ENCODE assay signal across 13 mouse cellular contexts in the genomic region with DNA sequence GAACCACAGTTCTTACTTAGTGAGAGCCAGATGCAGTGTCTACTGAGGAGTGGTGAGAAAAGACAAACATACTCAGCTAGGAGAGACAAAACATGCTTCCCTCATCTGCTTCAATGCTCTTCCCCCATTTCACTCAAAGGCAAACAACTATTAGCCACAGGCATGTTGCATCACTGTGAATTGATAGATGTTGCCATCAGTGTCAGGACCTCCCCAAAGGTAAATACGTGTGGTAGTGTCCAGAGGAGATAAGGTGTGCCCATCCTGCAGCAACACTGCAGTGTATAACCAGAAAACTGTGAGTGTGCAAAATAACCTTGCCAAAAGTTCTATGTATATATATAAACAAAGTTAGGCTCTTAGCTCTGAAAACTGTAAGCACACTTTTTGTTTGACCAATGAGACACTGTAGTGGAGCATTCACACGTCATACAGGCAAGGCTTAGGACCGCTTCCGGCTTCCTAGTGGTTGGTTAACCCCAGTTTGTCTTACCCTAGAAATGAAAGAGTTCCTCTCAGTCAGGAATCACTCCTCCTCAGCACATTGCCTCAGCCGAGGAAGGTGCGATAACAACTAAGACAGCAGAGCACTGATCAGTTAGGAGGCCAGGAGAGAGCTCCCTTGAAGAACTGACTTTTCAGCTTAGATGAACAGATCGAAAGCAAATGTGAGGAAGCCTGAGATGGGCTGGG. TPM values are rescaled to one million over a fixed set of nuclear protein-coding genes. Genes with fewer than 3 reads are reported as not detected.
A peak's percentile ranks its signal among the peaks of the same experiment; 100 is the strongest.
DNase-seq lines count a peak whose midpoint lies in the region; ATAC-seq and TF ChIP-seq lines count a peak whose summit lies in the region.
"Had no signal": no experiment of that assay in that cellular context is flagged by ENCODE, and none has a peak within 500 bp of the region (broad histone marks: within the 10 kb centered on the region; RNA-seq: fewer than 3 reads in every experiment).

No protein-coding gene starts in this region.

- no peaks in the 10 kb centered on the region for H3K9me3 ChIP-seq in limb, embryonic 14.5 days (ENCODE audit: control insufficient read depth, low read length)
- H3K9me3 ChIP-seq in limb, embryonic 10.5 days (replicated peaks) = no peaks in the 10 kb centered on the region
- no peaks in the 10 kb centered on the region for H3K9me3 ChIP-seq in liver, embryonic 15.5 days (replicated peaks)
- no peaks in the 10 kb centered on the region for H3K9me3 ChIP-seq in stomach, embryonic 16.5 days (replicated peaks; ENCODE audit: control insufficient read depth, low read length)
- no peaks in the 10 kb centered on the region for H3K9me3 ChIP-seq in forebrain, embryonic 15.5 days
- no peaks in the 10 kb centered on the region for H3K9me3 ChIP-seq in heart, embryonic 10.5 days
- H3K9me3 ChIP-seq: forebrain, embryonic 12.5 days; hindbrain, embryonic 15.5 days; midbrain, embryonic 12.5 days had no signal

- H3K27ac ChIP-seq in limb, embryonic 14.5 days (replicated peaks; ENCODE audit: low read depth, low read length) = 0 out of 2 replicates have a peak overlapping the region, but pooled peaks have one; percentile 33
- no peak overlapping the region for H3K27ac ChIP-seq in limb, embryonic 10.5 days
- H3K27ac ChIP-seq in liver, embryonic 15.5 days (replicated peaks) = peak overlapping the region; percentile 80
- H3K27ac ChIP-seq in stomach, embryonic 16.5 days (ENCODE audit: low read length) = peak overlapping the region; percentile 12; the same call in 1 of the 2 replicates
- no peak overlapping the region for H3K27ac ChIP-seq in forebrain, embryonic 15.5 days (replicated peaks)
- no peak overlapping the region for H3K27ac ChIP-seq in heart, embryonic 10.5 days
- H3K27ac ChIP-seq: forebrain, embryonic 12.5 days; hindbrain, embryonic 15.5 days; midbrain, embryonic 12.5 days had no signal

- H3K27me3 ChIP-seq in limb, embryonic 14.5 days (ENCODE audit: control insufficient read depth, insufficient read depth, low read length) = no peaks in the 10 kb centered on the region
- H3K27me3 ChIP-seq in limb, embryonic 10.5 days (ENCODE audit: low read depth, poor library complexity, severe bottlenecking) = no peaks in the 10 kb centered on the region
- no peaks in the 10 kb centered on the region for H3K27me3 ChIP-seq in liver, embryonic 15.5 days
- H3K27me3 ChIP-seq in stomach, embryonic 16.5 days (ENCODE audit: control insufficient read depth, insufficient read depth, low read length) = no peaks in the 10 kb centered on the region
- no peaks in the 10 kb centered on the region for H3K27me3 ChIP-seq in forebrain, embryonic 15.5 days
- H3K27me3 ChIP-seq in heart, embryonic 10.5 days (ENCODE audit: insufficient read depth, poor library complexity, severe bottlenecking) = no peaks in the 10 kb centered on the region
- H3K27me3 ChIP-seq: CH12.LX; forebrain, embryonic 12.5 days; hindbrain, embryonic 15.5 days; midbrain, embryonic 12.5 days had no signal

- ATAC-seq in limb, embryonic 14.5 days (ENCODE audit: low FRiP score, low read depth) = no peak
- ATAC-seq in erythroid progenitor cell, adult 5-6 weeks (replicated peaks; ENCODE audit: low FRiP score, poor library complexity, severe bottlenecking) = peak; percentile 78
- peak; percentile 86 for ATAC-seq in liver, embryonic 15.5 days (ENCODE audit: insufficient read depth)
- no peak for ATAC-seq in stomach, embryonic 16.5 days (ENCODE audit: insufficient read depth, low FRiP score)
- no peak for ATAC-seq in forebrain, embryonic 15.5 days (replicated peaks)

- peaks cover 8% of the 10 kb centered on the region for H3K4me1 ChIP-seq in limb, embryonic 14.5 days (ENCODE audit: control insufficient read depth, insufficient read depth, low read length)
- peaks cover 17% of the 10 kb centered on the region for H3K4me1 ChIP-seq in limb, embryonic 10.5 days
- H3K4me1 ChIP-seq in liver, embryonic 15.5 days (replicated peaks) = peaks cover 58% of the 10 kb centered on the region
- H3K4me1 ChIP-seq in stomach, embryonic 16.5 days (ENCODE audit: control insufficient read depth, insufficient read depth, low read length) = peaks cover 23% of the 10 kb centered on the region
- H3K4me1 ChIP-seq in forebrain, embryonic 15.5 days = peaks cover 46% of the 10 kb centered on the region
- peaks cover 29% of the 10 kb centered on the region; the same call in 1 of the 2 replicates for H3K4me1 ChIP-seq in heart, embryonic 10.5 days

- TF ChIP-seq POLR2A in limb, embryonic 14.5 days (IDR thresholded peaks at IDR 0.05; ENCODE audit: borderline replicate concordance, extremely low read depth, insufficient read depth, insufficient read length) = no peak

- no peak overlapping the region for H3K9ac ChIP-seq in limb, embryonic 14.5 days (ENCODE audit: low read depth, low read length, severe bottlenecking)
- H3K9ac ChIP-seq in liver, embryonic 15.5 days = 0 out of 2 replicates have a peak overlapping the region, but pooled peaks have one; percentile 6
- no peak overlapping the region for H3K9ac ChIP-seq in stomach, embryonic 16.5 days (ENCODE audit: low read length)
- no peak overlapping the region for H3K9ac ChIP-seq in forebrain, embryonic 15.5 days (replicated peaks)
- H3K9ac ChIP-seq: forebrain, embryonic 12.5 days; hindbrain, embryonic 15.5 days; midbrain, embryonic 12.5 days had no signal

- no peak overlapping the region for H3K4me2 ChIP-seq in limb, embryonic 14.5 days (replicated peaks; ENCODE audit: low read depth, low read length, severe bottlenecking)
- peak overlapping the region; percentile 42 for H3K4me2 ChIP-seq in liver, embryonic 15.5 days
- no peak overlapping the region for H3K4me2 ChIP-seq in stomach, embryonic 16.5 days (ENCODE audit: low read depth, low read length)
- H3K4me2 ChIP-seq in forebrain, embryonic 15.5 days (replicated peaks) = no peak overlapping the region
- H3K4me2 ChIP-seq: forebrain, embryonic 12.5 days; hindbrain, embryonic 15.5 days; midbrain, embryonic 12.5 days had no signal

- no peak for DNase-seq in limb, embryonic 14.5 days (ENCODE audit: low spot score)
- no peak for DNase-seq in limb, embryonic 10.5 days (ENCODE audit: low spot score)
- no peak for DNase-seq in cerebellum, postnatal 25 days
- no peak for DNase-seq in heart, embryonic 10.5 days (ENCODE audit: low spot score)
- DNase-seq: spleen, adult 18-20 months had no signal

- H3K36me3 ChIP-seq in limb, embryonic 14.5 days (ENCODE audit: control insufficient read depth, insufficient read depth, low read length) = peaks cover 3% of the 10 kb centered on the region; the same call in 1 of the 2 replicates
- peaks cover 13% of the 10 kb centered on the region for H3K36me3 ChIP-seq in limb, embryonic 10.5 days
- H3K36me3 ChIP-seq in liver, embryonic 15.5 days (replicated peaks) = no peaks in the 10 kb centered on the region
- no peaks in the 10 kb centered on the region for H3K36me3 ChIP-seq in stomach, embryonic 16.5 days (ENCODE audit: control insufficient read depth, insufficient read depth, low read length)
- no peaks in the 10 kb centered on the region for H3K36me3 ChIP-seq in forebrain, embryonic 15.5 days
- 0 out of 2 replicates have a peak, but pooled peaks cover 5% of the 10 kb centered on the region for H3K36me3 ChIP-seq in heart, embryonic 10.5 days
- H3K36me3 ChIP-seq: hindbrain, embryonic 15.5 days; midbrain, embryonic 12.5 days had no signal

- H3K4me3 ChIP-seq in limb, embryonic 14.5 days (replicated peaks; ENCODE audit: low read length) = no peak overlapping the region
- H3K4me3 ChIP-seq in limb, embryonic 10.5 days = no peak overlapping the region
- H3K4me3 ChIP-seq in liver, embryonic 15.5 days (replicated peaks) = no peak overlapping the region
- no peak overlapping the region for H3K4me3 ChIP-seq in stomach, embryonic 16.5 days (replicated peaks; ENCODE audit: low read length)
- no peak overlapping the region for H3K4me3 ChIP-seq in forebrain, embryonic 15.5 days
- no peak overlapping the region for H3K4me3 ChIP-seq in heart, embryonic 10.5 days
- H3K4me3 ChIP-seq: forebrain, embryonic 12.5 days; hindbrain, embryonic 15.5 days; midbrain, embryonic 12.5 days had no signal

- WGBS in limb, embryonic 14.5 days = 83% methylated on average over 7 of the region's 7 CpGs
- WGBS in limb, embryonic 10.5 days = 85% methylated on average over 7 of the region's 7 CpGs
- 41% methylated on average over 7 of the region's 7 CpGs for WGBS in liver, embryonic 15.5 days (ENCODE audit: insufficient replicate concordance)
- 50% methylated on average over 7 of the region's 7 CpGs for WGBS in stomach, embryonic 16.5 days
- 89% methylated on average over 7 of the region's 7 CpGs for whole genome bisulfite sequencing in forebrain, embryonic 15.5 days
- 72% methylated on average over 7 of the region's 7 CpGs for WGBS in heart, embryonic 10.5 days

RNA-seq across cellular contexts. Expression of gene Tnpo1, which starts 29.6 kb away (rescaled TPM):
- polyA plus RNA-seq in limb, embryonic 14.5 days (2012; rRNA removed) = 43.2 and 49.8 TPM in 2 replicates
- polyA plus RNA-seq in limb, embryonic 14.5 days (2014; fragmentation: Nextera tagmentation; extraction: Ambion mirVana) = 36.5 and 38.7 TPM in 2 replicates
- 75.5 and 79.3 TPM in 2 replicates for polyA plus RNA-seq in limb, embryonic 10.5 days (2016; fragmentation: Nextera tagmentation; extraction: Ambion mirVana)
- 45.3 and 46.9 TPM in 2 replicates for total RNA-seq in erythroid progenitor cell, adult 5-6 weeks (2015; ENCODE audit: low replicate concordance)
- 33.6 and 38.2 TPM in 2 replicates for total RNA-seq in erythroid progenitor cell, adult 5-6 weeks (2017; ENCODE audit: low replicate concordance)
- 20.7 and 20.9 TPM in 2 replicates for polyA plus RNA-seq in liver, embryonic 15.5 days (2015; fragmentation: Nextera tagmentation; extraction: Ambion mirVana)
- polyA plus RNA-seq in stomach, embryonic 16.5 days (2015; fragmentation: Nextera tagmentation; extraction: Ambion mirVana) = 50.9 and 58.3 TPM in 2 replicates
- polyA plus RNA-seq in forebrain, embryonic 15.5 days (2015; fragmentation: Nextera tagmentation; extraction: Ambion mirVana) = 54.6 and 57.0 TPM in 2 replicates
- 60.5 and 67.7 TPM in 2 replicates for polyA plus RNA-seq in heart, embryonic 10.5 days (2016; fragmentation: Nextera tagmentation; extraction: Ambion mirVana)

Comparison
In these comparisons a context has a peak if more than half of its experiments do, and no peak if none do; other contexts are left out.
1. H3K27ac ChIP-seq: peak in limb, embryonic 14.5 days (single experiment), liver, embryonic 15.5 days (single experiment) and stomach, embryonic 16.5 days (single experiment); none in limb, embryonic 10.5 days (single experiment), forebrain, embryonic 15.5 days (single experiment) and heart, embryonic 10.5 days (single experiment).
2. ATAC-seq: peak in erythroid progenitor cell, adult 5-6 weeks (single experiment) and liver, embryonic 15.5 days (single experiment); none in limb, embryonic 14.5 days (single experiment), stomach, embryonic 16.5 days (single experiment) and forebrain, embryonic 15.5 days (single experiment).